Mouse (Mus musculus) CH12.LX (cell line): Measurements from ENCODE around the gene Neu2. TPM values are rescaled to one million over a fixed set of nuclear protein-coding genes. Genes with fewer than 3 reads are reported as not detected.

Experiments used
- DNase-seq: peaks from one replicate; pipeline ENCODE4 v3.0.0-alpha.2; 2013; ENCODE audit errors: extremely low read depth
- H3K27ac ChIP-seq: 2 replicates; pipeline ENCODE4 v1.5.1; 2012; ENCODE audit warnings: low read depth, mild to moderate bottlenecking, control low read depth, moderate library complexity; ENCODE audit not compliant: insufficient read depth
- H3K27me3 ChIP-seq: replicated peaks from 2 replicates; pipeline ENCODE3; 2012; ENCODE audit warnings: inconsistent platforms
- H3K36me3 ChIP-seq, 2 experiments: replicated peaks in 1 of 2; 2 replicates each; pipeline versions ENCODE3 to v1.6.1; 2012; ENCODE audit warnings: inconsistent platforms in 1 of 2, low read length in 1 of 2, mild to moderate bottlenecking in 1 of 2, mixed read lengths in 1 of 2, moderate library complexity in 1 of 2; ENCODE audit not compliant: control insufficient read depth in 1 of 2, insufficient read depth in 1 of 2
- H3K4me1 ChIP-seq, 2 experiments: 2 replicates each; pipeline ENCODE4 v1.6.1; 2012; ENCODE audit warnings: inconsistent platforms in 1 of 2, moderate library complexity in 1 of 2; ENCODE audit not compliant: insufficient read depth in 2 of 2, control insufficient read depth in 1 of 2
- H3K4me2 ChIP-seq: 2 replicates; pipeline ENCODE4 v1.6.1; 2012; ENCODE audit warnings: low read depth, mild to moderate bottlenecking, control low read depth; ENCODE audit not compliant: poor library complexity, insufficient read depth, severe bottlenecking
- H3K4me3 ChIP-seq, 3 experiments: fragments of 150-350 bp in 1 of 3; sonication (generic) in 1 of 3; replicated peaks in 1 of 3; 2 replicates each; pipeline versions ENCODE3 to v1.5.1; 2011 to 2012; ENCODE audit warnings: low read depth in 2 of 3, low read length in 2 of 3, mild to moderate bottlenecking in 2 of 3, moderate library complexity in 2 of 3, control low read depth in 1 of 3, improper control_type of control experiment in 1 of 3, inconsistent platforms in 1 of 3, mixed read lengths in 1 of 3; ENCODE audit not compliant: poor library complexity in 1 of 3
- H3K79me2 ChIP-seq: replicated peaks from 2 replicates; pipeline ENCODE4 v1.6.1; 2012; ENCODE audit warnings: mild to moderate bottlenecking, moderate library complexity; ENCODE audit not compliant: control insufficient read depth, poor library complexity, insufficient read depth, severe bottlenecking; ENCODE audit errors: extremely low read depth
- H3K9ac ChIP-seq: 2 replicates; pipeline ENCODE4 v1.6.1; 2012; ENCODE audit warnings: low read depth, mild to moderate bottlenecking, control low read depth, moderate library complexity; ENCODE audit not compliant: insufficient read depth
- H3K9me3 ChIP-seq: replicated peaks from 2 replicates; pipeline ENCODE3; 2012; ENCODE audit warnings: low read length, inconsistent platforms, mixed read lengths
- BHLHE40 ChIP-seq: IDR thresholded peaks from 2 replicates; pipeline ENCODE4 v1.6.1; 2011; ENCODE audit warnings: mild to moderate bottlenecking, low read depth, low read length, improper control_type of control experiment
- CTCF ChIP-seq, 2 experiments: IDR thresholded peaks in 1 of 2; conservative IDR thresholded peaks in 1 of 2; 2 replicates each; pipeline ENCODE4 v1.5.1; 2011 to 2012; ENCODE audit warnings: low read depth in 2 of 2, low read length in 2 of 2, improper control_type of control experiment in 1 of 2, inconsistent platforms in 1 of 2, mild to moderate bottlenecking in 1 of 2, moderate library complexity in 1 of 2
- E2F4 ChIP-seq: IDR thresholded peaks from 2 replicates; pipeline ENCODE4 v1.6.1; 2011; ENCODE audit warnings: low read depth, low read length, improper control_type of control experiment; ENCODE audit not compliant: insufficient replicate concordance
- ETS1 ChIP-seq: conservative IDR thresholded peaks from 2 replicates; pipeline ENCODE4 v1.6.1; 2012; ENCODE audit warnings: low read depth, mild to moderate bottlenecking, inconsistent platforms, low read length, improper control_type of control experiment, moderate library complexity
- HCFC1 ChIP-seq: IDR thresholded peaks from 2 replicates; pipeline ENCODE4 v1.6.1; 2012; ENCODE audit warnings: low read depth, mild to moderate bottlenecking, inconsistent platforms, low read length, improper control_type of control experiment
- JUN ChIP-seq: IDR thresholded peaks from 2 replicates; pipeline ENCODE4 v1.6.1; 2011; ENCODE audit warnings: low read depth, mild to moderate bottlenecking, low read length, improper control_type of control experiment, moderate library complexity; ENCODE audit not compliant: insufficient read depth
- JUND ChIP-seq: conservative IDR thresholded peaks from 2 replicates; pipeline ENCODE4 v1.6.1; 2011; ENCODE audit warnings: low read depth, low read length, improper control_type of control experiment
- MAFK ChIP-seq: IDR thresholded peaks from 2 replicates; pipeline ENCODE4 v1.6.1; 2011; ENCODE audit warnings: low read length, improper control_type of control experiment; ENCODE audit not compliant: insufficient replicate concordance
- MAX ChIP-seq: IDR thresholded peaks from 2 replicates; pipeline ENCODE4 v1.6.1; 2011; ENCODE audit warnings: low read length, improper control_type of control experiment
- MXI1 ChIP-seq: IDR thresholded peaks from 2 replicates; pipeline ENCODE4 v1.6.1; 2011; ENCODE audit warnings: mild to moderate bottlenecking, low read depth, low read length, improper control_type of control experiment
- POLR2A ChIP-seq: IDR thresholded peaks from 2 replicates; pipeline ENCODE4 v1.6.1; 2011; ENCODE audit warnings: low read depth, mild to moderate bottlenecking, improper control_type of control experiment, low read length
- POLR2AphosphoS2 ChIP-seq: IDR thresholded peaks from 2 replicates; pipeline ENCODE4 v1.6.1; 2011; ENCODE audit warnings: low read depth, low read length, improper control_type of control experiment
- RAD21 ChIP-seq: IDR thresholded peaks from 2 replicates; pipeline ENCODE4 v1.6.1; 2011; ENCODE audit warnings: low read depth, mild to moderate bottlenecking, low read length, improper control_type of control experiment, moderate library complexity
- RCOR1 ChIP-seq: conservative IDR thresholded peaks from 2 replicates; pipeline ENCODE4 v1.6.1; 2012; ENCODE audit warnings: low read depth, mild to moderate bottlenecking, inconsistent platforms, low read length, improper control_type of control experiment
- SIN3A ChIP-seq: IDR thresholded peaks from 2 replicates; pipeline ENCODE4 v1.6.1; 2012; ENCODE audit warnings: low read length, improper control_type of control experiment, inconsistent platforms
- SMC3 ChIP-seq: IDR thresholded peaks from 2 replicates; pipeline ENCODE4 v1.6.1; 2011; ENCODE audit warnings: low read depth, low read length, improper control_type of control experiment
- TBP ChIP-seq: conservative IDR thresholded peaks from 2 replicates; pipeline ENCODE4 v1.6.1; 2011; ENCODE audit warnings: low read depth, low read length, improper control_type of control experiment
- UBTF ChIP-seq: IDR thresholded peaks from 2 replicates; pipeline ENCODE4 v1.6.1; 2012; ENCODE audit warnings: low read depth, mild to moderate bottlenecking, inconsistent platforms, low read length, improper control_type of control experiment, moderate library complexity
- USF2 ChIP-seq: conservative IDR thresholded peaks from 2 replicates; pipeline ENCODE4 v1.6.1; 2011; ENCODE audit warnings: low read depth, low read length, improper control_type of control experiment
- ZMIZ1 ChIP-seq: IDR thresholded peaks from 2 replicates; pipeline ENCODE4 v1.6.1; 2012; ENCODE audit warnings: low read depth, mild to moderate bottlenecking, inconsistent platforms, low read length, improper control_type of control experiment
- ZNF384 ChIP-seq: IDR thresholded peaks from 2 replicates; pipeline ENCODE4 v1.6.1; 2012; ENCODE audit warnings: low read depth, low read length, improper control_type of control experiment, inconsistent platforms
- dilution Hi-C: fragments of 300-500 bp; cut with MboI; formaldehyde crosslinking; loops from 2 replicates; pipeline ENCODE4 v1.14.3; 2020; ENCODE audit warnings: low sequenced_read_pairs; ENCODE audit not compliant: extremely low pct_unique_long_range_greater_than_20kb, extremely low pct_ligation_motif_present
- in situ Hi-C: fragments of 300-500 bp; cut with MboI; formaldehyde crosslinking; loops from 3 replicates; pipeline ENCODE4 v1.14.3; 2019; ENCODE audit warnings: low sequenced_read_pairs, low pct_ligation_motif_present, low pct_unique_long_range_greater_than_20kb, mixed read lengths
- polyA plus RNA-seq: library from polyadenylated mRNA; unstranded; fragments of >175 nt; gene quantifications from 2 replicates; pipeline ENCODE4 v1.2.1, GENCODE M21; 2012; ENCODE audit warnings: low read depth; ENCODE audit not compliant: insufficient read length
- total RNA-seq, 2 experiments: library from RNA; depleted of rRNA; stranded (reverse); fragments of 300-350 nt in 1 of 2; fragments of >200 nt in 1 of 2; gene quantifications; 2 replicates each; pipeline ENCODE4 v1.2.3; 2012 to 2014

The Neu2 gene
- total and polyA plus RNA-seq, 3 experiments: not detected

DNA sequence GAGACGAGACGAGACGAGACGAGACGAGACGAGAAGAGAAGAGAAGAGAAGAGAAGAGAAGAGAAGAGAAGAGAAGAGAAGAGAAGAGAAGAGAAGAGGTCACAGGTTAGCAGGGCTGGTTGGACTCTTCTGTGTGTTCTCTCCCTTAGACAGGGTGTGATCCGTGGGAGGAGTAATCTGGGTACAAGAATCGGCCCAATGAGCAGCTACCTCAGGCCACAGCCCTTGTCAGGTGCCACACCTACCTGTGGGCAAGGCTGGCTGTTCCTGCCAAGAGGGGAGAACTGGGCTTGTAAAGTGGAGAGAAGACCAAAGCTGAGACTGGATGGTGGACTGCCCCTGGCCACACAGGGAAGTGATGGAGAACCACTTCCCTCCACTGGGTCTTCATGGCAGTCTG is 56.1 kb downstream of the Neu2 start:
- TF ChIP-seq POLR2AphosphoS2: no peak
- TF ChIP-seq USF2: no peak
- no peak for TF ChIP-seq MXI1
- H3K79me2 ChIP-seq: no peaks in the 10 kb centered on the region
- no peak overlapping the region for H3K9ac ChIP-seq
- in situ Hi-C loops: no loop called here
- no peak overlapping the region for H3K4me3 ChIP-seq
- dilution Hi-C loops: no loop called here
- H3K4me1 ChIP-seq: 0 out of 4 replicates have a peak, but pooled peaks cover 0 to 4% of the 10 kb centered on the region in 2 experiments
- H3K9me3 ChIP-seq: no peaks in the 10 kb centered on the region
- no peak for DNase-seq
- no peak overlapping the region for H3K4me2 ChIP-seq
- H3K27me3 ChIP-seq: peaks cover 10% of the 10 kb centered on the region
- no peaks in the 10 kb centered on the region for H3K36me3 ChIP-seq
- no peak overlapping the region for H3K27ac ChIP-seq

DNA sequence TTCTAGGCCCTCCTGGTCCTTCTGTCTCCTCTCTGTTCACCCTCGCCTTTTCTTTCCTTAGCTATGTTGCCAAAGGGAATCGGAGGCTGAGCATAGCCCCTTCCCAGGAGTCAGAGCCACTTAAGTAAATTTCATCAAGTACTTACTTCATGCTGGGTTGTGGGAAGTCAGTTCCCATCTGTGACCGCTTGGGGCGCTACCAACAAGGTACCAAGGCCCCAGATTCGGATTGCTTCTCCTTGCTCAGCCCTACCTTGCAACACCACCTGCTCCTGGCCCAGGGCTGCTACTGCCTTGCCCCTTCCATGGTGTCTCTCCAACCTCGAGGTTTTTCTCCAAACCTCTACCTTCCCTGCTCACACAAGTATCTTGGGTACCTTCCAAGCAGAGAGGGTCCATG is 58.7 kb downstream of the Neu2 start:
- dilution Hi-C loops: no loop called here

DNA sequence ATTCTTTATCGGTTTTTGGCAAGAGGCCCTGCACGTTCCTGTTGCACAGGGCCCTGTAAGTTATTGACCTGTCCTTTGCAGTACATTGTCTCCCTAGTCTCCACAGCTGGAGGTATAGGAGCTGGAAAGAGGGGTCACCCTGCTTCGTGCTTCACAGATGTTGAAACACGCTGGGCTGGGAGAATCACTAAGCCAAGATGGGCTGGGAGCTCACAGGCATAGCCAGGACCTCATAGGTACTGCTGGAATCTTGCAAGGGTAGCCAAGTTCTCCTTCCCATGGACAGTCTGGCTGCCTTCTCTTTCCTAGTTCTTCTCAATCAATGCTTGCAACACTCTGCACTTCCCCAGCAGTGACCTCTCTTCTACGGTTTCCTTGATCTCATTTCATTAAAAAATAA is 63.6 kb downstream of the Neu2 start:
- no peaks in the 10 kb centered on the region for H3K4me1 ChIP-seq
- no peaks in the 10 kb centered on the region for H3K9me3 ChIP-seq
- H3K9ac ChIP-seq: no peak overlapping the region
- no peaks in the 10 kb centered on the region for H3K79me2 ChIP-seq
- no peak overlapping the region for H3K27ac ChIP-seq
- no peak for DNase-seq
- no peaks in the 10 kb centered on the region for H3K36me3 ChIP-seq
- H3K27me3 ChIP-seq: peaks cover 2% of the 10 kb centered on the region
- in situ Hi-C loops (no loop called here), dilution Hi-C loops (no loop called here)
- no peak overlapping the region for H3K4me3 ChIP-seq
- TF ChIP-seq ZNF384: no peak
- TF ChIP-seq E2F4: no peak
- TF ChIP-seq UBTF: no peak
- no peak for TF ChIP-seq MAX
- TF ChIP-seq TBP: no peak
- no peak for TF ChIP-seq JUND
- TF ChIP-seq RCOR1: no peak
- TF ChIP-seq ZMIZ1: no peak
- TF ChIP-seq ETS1: no peak
- TF ChIP-seq JUN: no peak
- TF ChIP-seq MAFK: no peak
- no peak for TF ChIP-seq POLR2A
- TF ChIP-seq BHLHE40: no peak
- no peak for TF ChIP-seq SIN3A
- TF ChIP-seq, all 38 proteins: peak for 0
- H3K4me2 ChIP-seq: no peak overlapping the region

More for the DNA sequence above, 58.7 kb downstream of the Neu2 start:
- no peaks in the 10 kb centered on the region for H3K9me3 ChIP-seq
- H3K36me3 ChIP-seq: no peaks in the 10 kb centered on the region
- DNase-seq: peak; percentile 50
- H3K9ac ChIP-seq: no peak overlapping the region
- no peak overlapping the region for H3K4me3 ChIP-seq
- peaks cover 3% of the 10 kb centered on the region for H3K27me3 ChIP-seq
- H3K4me1 ChIP-seq: 0 out of 4 replicates have a peak, but pooled peaks cover 0 to 4% of the 10 kb centered on the region in 2 experiments
- H3K79me2 ChIP-seq: no peaks in the 10 kb centered on the region
- H3K4me2 ChIP-seq: no peak overlapping the region
- in situ Hi-C loops: no loop called here
- no peak overlapping the region for H3K27ac ChIP-seq
- TF ChIP-seq RAD21: peak; percentile 47
- peak; percentile 65 to 69 for TF ChIP-seq CTCF (conservative IDR thresholded peaks at IDR 0.05 in 1 of 2, IDR thresholded peaks at IDR 0.05 in 1 of 2; ENCODE audit: low read depth in 2 of 2, low read length in 2 of 2)
- TF ChIP-seq E2F4: no peak
- TF ChIP-seq HCFC1: no peak
- peak; percentile 48 for TF ChIP-seq SMC3
